Mouse (Mus musculus) limb, embryonic 11.5 days (tissue): Measurements from ENCODE around the gene Sppl3. TPM values are rescaled to one million over a fixed set of nuclear protein-coding genes. Genes with fewer than 3 reads are reported as not detected.

Source experiments
- ATAC-seq: fragments of 200-750 bp; cut with Nextera tagmentation; 2 replicates; pipeline ENCODE4 v1.8.0; 2017; ENCODE audit warnings: low read depth; ENCODE audit not compliant: insufficient number of reproducible peaks, low FRiP score, low TSS enrichment
- DNase-seq: peaks from one replicate; pipeline ENCODE4 v3.0.0-alpha.2; 2015; ENCODE audit warnings: low spot score
- H3K27ac ChIP-seq: fragments of 300-500 bp; sonication (generic); replicated peaks from 2 replicates; pipeline ENCODE4 v1.5.1; 2014; ENCODE audit warnings: low read depth, mild to moderate bottlenecking, low read length
- H3K27me3 ChIP-seq: fragments of 300-500 bp; sonication (generic); 2 replicates; pipeline ENCODE4 v1.6.1; 2014; ENCODE audit warnings: mild to moderate bottlenecking, low read length, mixed read lengths; ENCODE audit not compliant: control insufficient read depth, insufficient read depth
- H3K36me3 ChIP-seq: fragments of 300-500 bp; sonication (generic); 2 replicates; pipeline ENCODE4 v1.6.1; 2014; ENCODE audit warnings: mild to moderate bottlenecking, low read length, moderate library complexity, mixed read lengths; ENCODE audit not compliant: control insufficient read depth, insufficient read depth
- H3K4me1 ChIP-seq: fragments of 300-500 bp; sonication (generic); 2 replicates; pipeline ENCODE4 v1.6.1; 2014; ENCODE audit warnings: low read length, mixed read lengths; ENCODE audit not compliant: control insufficient read depth, insufficient read depth
- H3K4me2 ChIP-seq: fragments of 300-500 bp; sonication (generic); 2 replicates; pipeline ENCODE4 v1.6.1; 2014; ENCODE audit warnings: low read depth, mild to moderate bottlenecking, moderate library complexity; ENCODE audit not compliant: severe bottlenecking
- H3K4me3 ChIP-seq: fragments of 300-500 bp; sonication (generic); 2 replicates; pipeline ENCODE4 v1.5.1; 2014; ENCODE audit warnings: low read depth, low read length
- H3K9ac ChIP-seq: fragments of 300-500 bp; sonication (generic); 2 replicates; pipeline ENCODE4 v1.6.1; 2014; ENCODE audit warnings: mild to moderate bottlenecking, low read length
- H3K9me3 ChIP-seq: fragments of 300-500 bp; sonication (generic); 2 replicates; pipeline ENCODE4 v1.6.1; 2016; ENCODE audit warnings: low read length; ENCODE audit not compliant: control insufficient read depth
- WGBS: fragments of 180-500 bp; shearing (Covaris S2); extraction: QIAGEN DNeasy Blood & Tissue Kit; methylation state at CpG from one replicate; pipeline ENCODE4 v1.1.7; 2014; 5-methylcytosine and 5-hydroxymethylcytosine counted together
- polyA plus RNA-seq: library from polyadenylated mRNA; unstranded; fragments of >200 nt; fragmentation: Nextera tagmentation; extraction: Ambion mirVana; gene quantifications from 2 replicates; pipeline ENCODE4 v1.2.1, GENCODE M21; 2014

The Sppl3 gene
- polyA plus RNA-seq, 1 experiment from 2014 or later, result 30.9 TPM

DNA sequence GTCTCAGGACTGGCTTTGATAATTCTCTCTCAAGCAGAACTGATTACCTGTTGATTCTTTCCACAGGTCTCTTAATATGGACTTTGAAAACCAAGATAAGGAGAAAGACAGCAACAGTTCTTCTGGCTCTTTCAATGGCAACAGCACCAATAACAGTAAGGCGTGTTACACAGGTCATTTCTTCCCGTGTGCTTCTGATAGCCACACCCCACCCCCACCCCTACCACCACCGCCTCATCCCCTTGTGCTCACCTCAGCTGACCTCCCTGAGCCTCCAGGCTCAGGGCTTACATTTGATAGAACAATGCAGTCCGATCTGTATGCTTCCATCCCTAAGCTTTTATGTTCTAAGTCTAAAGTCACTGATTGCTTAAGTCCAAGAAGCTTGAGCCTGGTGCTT lies 63.8 kb downstream of the Sppl3 start:
- H3K4me1 ChIP-seq, result peaks cover 8% of the 10 kb centered on the region
- WGBS, result 80% methylated on average over 4 of the region's 4 CpGs
- H3K9me3 ChIP-seq, result no peaks in the 10 kb centered on the region
- H3K9ac ChIP-seq, result no peak overlapping the region
- no peak for ATAC-seq
- no peak overlapping the region for H3K4me3 ChIP-seq
- no peak for DNase-seq
- H3K4me2 ChIP-seq, result no peak overlapping the region
- H3K27ac ChIP-seq, result no peak overlapping the region
- H3K27me3 ChIP-seq, result no peaks in the 10 kb centered on the region
- no peaks in the 10 kb centered on the region; the same call in 1 of the 2 replicates for H3K36me3 ChIP-seq

- Histone ChIP-seq H3K9ac (no peak overlapping the region), H3K4me3 (no peak overlapping the region), H3K27me3 (no peaks in the 10 kb centered on the region), H3K36me3 (no peaks in the 10 kb centered on the region; the same call in 1 of the 2 replicates), H3K27ac (no peak overlapping the region), H3K9me3 (no peaks in the 10 kb centered on the region), H3K4me1 (peaks cover 8% of the 10 kb centered on the region), H3K4me2 (no peak overlapping the region)
- WGBS, result 59% methylated on average over 5 of the region's 5 CpGs
- ATAC-seq (no peak), DNase-seq (peak; percentile 75)
Observed at GRCm38 (mm10) chr5:115076144-115076901, 65.4 kb downstream of the Sppl3 start.

- no peaks in the 10 kb centered on the region for H3K27me3 ChIP-seq
- WGBS, result 85% methylated on average over 5 of the region's 5 CpGs
- peaks cover 6% of the 10 kb centered on the region; the same call in 1 of the 2 replicates for H3K36me3 ChIP-seq
- DNase-seq (no peak), ATAC-seq (no peak)
- H3K9me3 ChIP-seq, result no peaks in the 10 kb centered on the region
- H3K27ac ChIP-seq, result no peak overlapping the region
- H3K4me2 ChIP-seq, result no peak overlapping the region
- H3K9ac ChIP-seq, result no peak overlapping the region
- H3K4me3 ChIP-seq, result no peak overlapping the region
- no peaks in the 10 kb centered on the region for H3K4me1 ChIP-seq
Observed at GRCm38 (mm10) chr5:115081636-115082035, 70.7 kb downstream of the Sppl3 start.

DNA sequence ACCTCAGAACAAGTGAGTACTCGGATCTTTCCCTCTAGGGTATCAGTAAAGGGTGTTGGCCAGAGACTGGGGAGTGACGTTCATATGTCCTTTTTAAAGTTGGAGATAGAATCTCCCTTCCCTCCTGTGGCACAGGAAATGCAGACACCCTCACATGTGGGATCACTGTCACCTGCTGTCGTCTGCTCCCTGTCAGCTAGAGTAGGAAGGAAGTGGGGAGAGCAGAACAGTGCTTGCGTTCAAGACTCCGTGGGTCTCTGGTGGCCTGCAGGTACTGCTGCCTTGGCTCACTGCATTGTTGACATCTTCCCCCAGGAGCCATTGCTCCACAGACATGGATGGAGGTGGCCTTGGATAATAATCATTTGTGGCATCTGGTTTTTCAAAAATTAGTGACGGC lies 72.6 kb downstream of the Sppl3 start:
- Histone ChIP-seq H3K4me1 (no peaks in the 10 kb centered on the region), H3K27me3 (no peaks in the 10 kb centered on the region), H3K9me3 (no peaks in the 10 kb centered on the region), H3K36me3 (peaks cover 15% of the 10 kb centered on the region), H3K27ac (no peak overlapping the region), H3K4me3 (no peak overlapping the region), H3K4me2 (no peak overlapping the region), H3K9ac (no peak overlapping the region)
- DNase-seq (no peak), ATAC-seq (no peak)
- 83% methylated on average over 6 of the region's 6 CpGs for WGBS

DNA sequence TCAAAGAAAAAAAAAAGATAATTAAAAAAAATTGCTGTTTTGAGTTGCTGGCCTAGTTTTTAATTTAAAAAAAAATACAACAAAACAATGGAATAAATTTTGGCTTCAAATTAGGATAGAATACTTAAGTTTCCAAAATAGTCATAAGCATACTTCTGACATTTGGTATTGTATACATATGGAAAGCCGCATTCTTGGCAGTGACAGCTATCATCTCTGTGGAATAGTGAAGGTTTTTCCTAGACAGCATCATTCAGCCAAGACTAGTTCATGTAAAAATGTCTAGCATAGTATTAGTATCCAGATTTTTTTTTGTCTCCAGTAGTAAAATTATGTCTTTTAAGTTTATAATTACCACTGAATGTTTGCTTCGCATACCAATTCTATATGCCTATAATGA lies 74.7 kb downstream of the Sppl3 start:
- Histone ChIP-seq H3K9me3 (no peaks in the 10 kb centered on the region), H3K9ac (no peak overlapping the region), H3K4me3 (no peak overlapping the region), H3K4me1 (no peaks in the 10 kb centered on the region), H3K36me3 (peaks cover 29% of the 10 kb centered on the region), H3K4me2 (no peak overlapping the region), H3K27ac (no peak overlapping the region), H3K27me3 (no peaks in the 10 kb centered on the region)
- DNase-seq (no peak), ATAC-seq (no peak)
- 95% methylated on average over 2 of the region's 2 CpGs for WGBS

- no peak overlapping the region for H3K4me2 ChIP-seq
- peaks cover 28% of the 10 kb centered on the region for H3K36me3 ChIP-seq
- no peak overlapping the region for H3K4me3 ChIP-seq
- 92% methylated on average over 5 of the region's 5 CpGs for WGBS
- H3K9me3 ChIP-seq, result no peaks in the 10 kb centered on the region
- ATAC-seq (no peak), DNase-seq (no peak)
- no peaks in the 10 kb centered on the region for H3K27me3 ChIP-seq
- no peaks in the 10 kb centered on the region for H3K4me1 ChIP-seq
- H3K9ac ChIP-seq, result no peak overlapping the region
- no peak overlapping the region for H3K27ac ChIP-seq
Observed at GRCm38 (mm10) chr5:115089592-115090268, 78.8 kb downstream of the Sppl3 start.

DNA sequence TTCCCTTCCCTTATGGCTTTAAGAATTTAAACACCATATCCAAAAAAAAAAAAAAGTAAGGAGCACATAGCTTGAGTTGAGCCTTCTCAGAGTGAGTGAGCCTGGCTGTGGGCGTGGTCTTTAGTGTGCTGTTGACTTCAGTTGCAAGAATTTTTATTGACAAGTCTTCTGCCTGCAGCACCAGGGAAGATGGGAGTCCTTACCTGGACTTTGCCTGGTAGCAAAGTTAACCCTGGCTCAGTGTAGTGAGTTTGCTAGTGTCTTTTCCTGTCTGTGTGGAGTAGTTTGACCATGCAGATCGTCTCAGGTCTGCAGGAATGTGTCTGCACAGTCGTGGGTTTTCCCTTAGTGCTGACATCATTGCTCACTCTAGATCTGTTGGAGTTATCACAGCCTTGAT lies 80.1 kb downstream of the Sppl3 start:
- no peaks in the 10 kb centered on the region for H3K9me3 ChIP-seq
- H3K9ac ChIP-seq, result no peak overlapping the region
- no peak overlapping the region for H3K4me2 ChIP-seq
- no peak for ATAC-seq
- DNase-seq, result no peak
- no peak overlapping the region for H3K27ac ChIP-seq
- no peaks in the 10 kb centered on the region for H3K27me3 ChIP-seq
- WGBS, result 79% methylated on average over 3 of the region's 3 CpGs
- H3K4me3 ChIP-seq, result no peak overlapping the region
- peaks cover 37% of the 10 kb centered on the region for H3K36me3 ChIP-seq
- no peaks in the 10 kb centered on the region for H3K4me1 ChIP-seq

DNA sequence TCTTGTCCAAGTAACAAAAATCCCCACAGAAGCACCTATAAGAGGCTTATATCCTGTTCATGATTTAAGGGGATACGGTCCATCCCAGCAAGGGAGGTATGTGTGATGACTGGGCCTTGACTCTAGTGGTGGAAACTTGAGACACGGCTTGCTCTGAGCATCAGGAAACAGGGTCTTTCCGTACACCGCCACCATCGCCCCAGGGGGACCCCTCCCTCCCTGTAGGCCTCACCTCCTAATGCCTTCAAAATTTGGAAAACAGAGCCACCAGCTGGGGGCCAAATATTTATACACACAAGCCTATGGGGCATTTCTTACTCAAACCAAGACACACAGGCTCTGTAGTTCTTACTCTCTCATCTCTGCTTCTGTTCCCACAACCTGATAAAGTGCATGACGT lies 80.8 kb downstream of the Sppl3 start:
- Histone ChIP-seq H3K4me3 (no peak overlapping the region), H3K27ac (no peak overlapping the region), H3K4me1 (no peaks in the 10 kb centered on the region), H3K4me2 (no peak overlapping the region), H3K9me3 (no peaks in the 10 kb centered on the region), H3K36me3 (peaks cover 41% of the 10 kb centered on the region), H3K27me3 (no peaks in the 10 kb centered on the region), H3K9ac (no peak overlapping the region)
- no peak for DNase-seq
- no peak for ATAC-seq
- 83% methylated on average over 6 of the region's 6 CpGs for WGBS
